Mouse (Mus musculus) lung, postnatal 0 days (tissue): ENCODE data around the gene Ipo8. TPM values are rescaled to one million over a fixed set of nuclear protein-coding genes. Genes with fewer than 3 reads are reported as not detected.

ENCODE experiments used
- ATAC-seq: fragments of 200-750 bp; cut with Nextera tagmentation; 2 replicates; pipeline ENCODE4 v1.8.0; 2017; ENCODE audit warnings: moderate library complexity
- DNase-seq: peaks from one replicate; pipeline ENCODE4 v3.0.0-alpha.2; 2016; ENCODE audit warnings: low spot score
- H3K27ac ChIP-seq: fragments of 300-500 bp; sonication (generic); 2 replicates; pipeline ENCODE4 v1.5.1; 2014; ENCODE audit warnings: antibody characterized with exemption, mild to moderate bottlenecking, low read length, mixed read lengths
- H3K27me3 ChIP-seq: fragments of 300-500 bp; sonication (generic); replicated peaks from 2 replicates; pipeline ENCODE4 v1.6.1; 2014; ENCODE audit warnings: low read length, mixed read lengths; ENCODE audit not compliant: insufficient read depth
- H3K36me3 ChIP-seq: fragments of 300-500 bp; sonication (generic); 2 replicates; pipeline ENCODE4 v1.6.1; 2014; ENCODE audit warnings: low read length, mixed read lengths; ENCODE audit not compliant: insufficient read depth
- H3K4me1 ChIP-seq: fragments of 300-500 bp; sonication (generic); 2 replicates; pipeline ENCODE4 v1.6.1; 2014; ENCODE audit warnings: antibody characterized with exemption, low read depth, low read length, mixed read lengths; ENCODE audit not compliant: insufficient read depth
- H3K4me2 ChIP-seq: fragments of 300-500 bp; sonication (generic); replicated peaks from 2 replicates; pipeline ENCODE4 v1.6.1; 2014; ENCODE audit warnings: low read depth, mild to moderate bottlenecking, low read length, moderate library complexity, mixed read lengths
- H3K4me3 ChIP-seq: fragments of 300-500 bp; sonication (generic); 2 replicates; pipeline ENCODE4 v1.5.1; 2014; ENCODE audit warnings: low read depth, low read length
- H3K9ac ChIP-seq: fragments of 300-500 bp; sonication (generic); replicated peaks from 2 replicates; pipeline ENCODE4 v1.6.1; 2014; ENCODE audit warnings: low read depth, mild to moderate bottlenecking
- H3K9me3 ChIP-seq: fragments of 300-500 bp; sonication (generic); 2 replicates; pipeline ENCODE4 v1.6.1; 2016; ENCODE audit warnings: low read length, mixed read lengths
- CTCF ChIP-seq: IDR thresholded peaks from 2 replicates; pipeline ENCODE4 v1.5.1; 2016; ENCODE audit warnings: antibody characterized with exemption, mild to moderate bottlenecking
- EP300 ChIP-seq: IDR thresholded peaks from 2 replicates; pipeline ENCODE4 v1.6.1; 2016; ENCODE audit warnings: antibody characterized with exemption, mild to moderate bottlenecking, control low read depth
- WGBS: fragments of 180-500 bp; shearing (Covaris S2); extraction: QIAGEN DNeasy Blood & Tissue Kit; methylation state at CpG from one replicate; pipeline ENCODE4 v1.1.7; 2014; 5-methylcytosine and 5-hydroxymethylcytosine counted together
- polyA plus RNA-seq: library from polyadenylated mRNA; unstranded; fragments of >200 nt; fragmentation: Nextera tagmentation; extraction: Ambion mirVana; gene quantifications from 2 replicates; pipeline ENCODE4 v1.2.1, GENCODE M21; 2015

Gene Ipo8
- polyA plus RNA-seq, 1 experiment from 2014 or later: 11.9 TPM

DNA sequence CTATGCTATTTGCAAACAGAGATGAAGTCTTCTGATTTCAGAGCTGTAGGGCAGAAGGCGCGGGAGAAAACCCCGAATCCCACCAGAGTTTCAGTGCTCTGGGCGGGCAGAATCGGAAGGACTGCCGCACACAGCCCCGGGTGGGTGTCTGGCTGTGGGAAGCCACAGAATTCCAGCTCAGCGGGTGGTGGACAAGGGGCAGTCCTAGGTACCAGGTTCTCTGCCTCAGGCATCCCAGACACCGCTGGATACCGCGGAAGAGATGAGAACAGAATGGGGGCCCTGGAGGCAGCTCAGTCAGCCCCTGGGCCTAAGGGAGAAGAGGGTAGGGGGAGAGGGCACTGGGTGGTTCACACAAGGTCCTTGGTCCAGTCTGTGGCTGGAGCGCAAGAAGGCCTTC is 62.8 kb downstream of the Ipo8 start:
- H3K4me2 ChIP-seq: no peak overlapping the region
- DNase-seq (no peak), ATAC-seq (no peak)
- H3K4me1 ChIP-seq: no peaks in the 10 kb centered on the region
- H3K36me3 ChIP-seq: 0 out of 2 replicates have a peak, but pooled peaks cover 9% of the 10 kb centered on the region
- no peak overlapping the region for H3K27ac ChIP-seq
- no peak overlapping the region for H3K9ac ChIP-seq
- no peaks in the 10 kb centered on the region for H3K27me3 ChIP-seq
- WGBS: 85% methylated on average over 12 of the region's 12 CpGs
- no peaks in the 10 kb centered on the region for H3K9me3 ChIP-seq
- no peak for TF ChIP-seq EP300
- no peak for TF ChIP-seq CTCF
- no peak overlapping the region for H3K4me3 ChIP-seq

GRCm38 (mm10) chr6:148767228-148767627 is 64.0 kb downstream of the Ipo8 start:
- ATAC-seq: no peak
- DNase-seq: no peak
- Histone ChIP-seq H3K9me3 (no peaks in the 10 kb centered on the region), H3K9ac (no peak overlapping the region), H3K27me3 (no peaks in the 10 kb centered on the region), H3K4me3 (no peak overlapping the region), H3K4me2 (no peak overlapping the region), H3K27ac (no peak overlapping the region), H3K36me3 (0 out of 2 replicates have a peak, but pooled peaks cover 5% of the 10 kb centered on the region), H3K4me1 (no peaks in the 10 kb centered on the region)
- no peak for TF ChIP-seq CTCF
- TF ChIP-seq EP300: no peak

GRCm38 (mm10) chr6:148761967-148762712 is 69.1 kb downstream of the Ipo8 start:
- H3K27ac ChIP-seq: no peak overlapping the region
- no peak overlapping the region for H3K4me2 ChIP-seq
- H3K9me3 ChIP-seq: no peaks in the 10 kb centered on the region
- H3K9ac ChIP-seq: no peak overlapping the region
- ATAC-seq (no peak), DNase-seq (no peak)
- TF ChIP-seq CTCF (no peak), EP300 (no peak)
- WGBS: 91% methylated on average over 3 of the region's 3 CpGs
- no peaks in the 10 kb centered on the region for H3K27me3 ChIP-seq
- H3K4me1 ChIP-seq: no peaks in the 10 kb centered on the region
- no peaks in the 10 kb centered on the region for H3K36me3 ChIP-seq
- no peak overlapping the region for H3K4me3 ChIP-seq

DNA sequence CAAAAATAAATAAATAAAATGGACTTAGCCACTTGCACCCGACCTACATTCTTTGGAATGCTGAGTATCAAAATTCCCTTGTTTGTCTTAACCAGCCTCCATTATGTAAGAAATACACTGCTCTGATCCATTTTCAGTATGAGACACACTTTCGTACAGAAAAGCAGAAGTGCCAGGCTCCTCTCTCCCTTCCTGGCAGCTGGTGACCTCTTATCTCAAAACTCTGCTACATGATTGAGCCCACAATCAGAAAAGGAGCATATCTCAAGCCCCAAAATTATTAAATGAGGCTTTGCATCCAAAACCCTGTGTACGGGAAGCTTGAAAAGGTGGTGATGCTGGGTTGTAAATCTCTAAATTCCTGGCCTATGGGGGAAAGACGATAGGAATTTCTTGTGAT is 69.8 kb downstream of the Ipo8 start:
- Histone ChIP-seq H3K27ac (no peak overlapping the region), H3K9me3 (no peaks in the 10 kb centered on the region), H3K4me1 (no peaks in the 10 kb centered on the region), H3K4me2 (no peak overlapping the region), H3K36me3 (no peaks in the 10 kb centered on the region), H3K27me3 (no peaks in the 10 kb centered on the region), H3K9ac (no peak overlapping the region), H3K4me3 (no peak overlapping the region)
- WGBS: 66% methylated on average over 4 of the region's 4 CpGs
- no peak for TF ChIP-seq EP300
- ATAC-seq: no peak
- DNase-seq: no peak

GRCm38 (mm10) chr6:148756535-148756934 is 74.7 kb downstream of the Ipo8 start:
- no peak for TF ChIP-seq CTCF
- TF ChIP-seq EP300: no peak
- Histone ChIP-seq H3K9me3 (no peaks in the 10 kb centered on the region), H3K4me3 (no peak overlapping the region), H3K9ac (no peak overlapping the region), H3K36me3 (no peaks in the 10 kb centered on the region), H3K4me1 (no peaks in the 10 kb centered on the region), H3K27me3 (no peaks in the 10 kb centered on the region), H3K4me2 (no peak overlapping the region), H3K27ac (no peak overlapping the region)
- DNase-seq (no peak), ATAC-seq (no peak)
- WGBS: 93% methylated on average over 1 of the region's 1 CpGs

GRCm38 (mm10) chr6:148751400-148751799 is 79.9 kb downstream of the Ipo8 start:
- TF ChIP-seq EP300 (no peak), CTCF (peak; percentile 51)
- no peak for DNase-seq
- no peaks in the 10 kb centered on the region for H3K27me3 ChIP-seq
- no peak overlapping the region for H3K4me3 ChIP-seq
- no peaks in the 10 kb centered on the region for H3K36me3 ChIP-seq
- no peaks in the 10 kb centered on the region for H3K9me3 ChIP-seq
- no peak overlapping the region for H3K27ac ChIP-seq
- no peak for ATAC-seq
- no peak overlapping the region for H3K9ac ChIP-seq
- H3K4me1 ChIP-seq: no peaks in the 10 kb centered on the region
- H3K4me2 ChIP-seq: no peak overlapping the region
- 74% methylated on average over 2 of the region's 2 CpGs for WGBS

DNA sequence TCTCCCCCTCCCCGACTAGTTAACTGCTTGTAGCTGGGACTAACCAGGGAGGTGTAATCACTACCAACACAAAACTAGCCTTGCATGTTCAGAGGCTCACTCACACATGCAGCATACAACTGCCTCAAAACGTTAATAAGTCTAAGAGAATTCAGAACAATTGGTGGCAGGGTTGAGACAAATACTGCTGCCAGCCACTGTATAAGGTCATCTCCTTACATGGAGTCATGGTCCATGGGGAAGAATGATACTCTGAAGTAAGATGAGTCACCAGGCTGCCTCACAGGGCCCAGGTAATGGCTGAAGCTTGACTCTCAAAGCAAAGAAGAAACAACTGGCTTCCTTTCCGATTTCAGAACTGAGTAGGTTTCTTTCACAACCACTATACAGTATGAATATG is 81.1 kb downstream of the Ipo8 start:
- Histone ChIP-seq H3K9me3 (no peaks in the 10 kb centered on the region), H3K4me1 (no peaks in the 10 kb centered on the region), H3K4me2 (no peak overlapping the region), H3K27ac (no peak overlapping the region), H3K4me3 (no peak overlapping the region), H3K9ac (no peak overlapping the region), H3K27me3 (no peaks in the 10 kb centered on the region), H3K36me3 (no peaks in the 10 kb centered on the region)
- WGBS: 82% methylated on average over 3 of the region's 3 CpGs
- TF ChIP-seq CTCF (no peak), EP300 (no peak)
- DNase-seq: no peak
- no peak for ATAC-seq
